In the genomic region with DNA sequence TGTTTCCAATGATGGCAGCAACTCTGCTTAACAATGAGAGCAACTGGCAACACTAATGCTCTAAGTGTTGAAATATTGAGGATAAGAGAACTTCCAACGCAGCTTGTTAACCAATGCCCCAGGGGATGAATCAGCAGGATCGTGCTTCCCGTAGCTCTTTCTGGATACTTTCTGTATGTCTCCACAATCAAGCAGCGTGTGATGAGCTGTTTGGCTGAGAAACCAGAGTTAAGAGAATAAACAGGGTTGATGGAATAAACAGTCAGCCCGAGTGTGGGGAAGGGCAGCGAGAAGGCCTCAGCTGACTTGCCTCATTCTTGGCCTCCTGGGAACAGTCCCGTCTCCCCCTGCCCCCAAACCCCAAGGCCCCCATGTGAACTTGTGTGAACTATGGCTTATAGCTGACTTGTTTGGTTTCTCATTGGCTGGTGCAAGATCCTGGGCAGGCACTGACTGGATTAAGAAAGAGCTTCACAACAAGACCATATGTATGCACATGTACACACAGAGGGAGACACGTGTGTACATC, we compare ENCODE assay signal across 25 mouse cellular contexts.
A peak's percentile ranks its signal among the peaks of the same experiment; 100 is the strongest.
DNase-seq lines count a peak whose midpoint lies in the region; ATAC-seq and TF ChIP-seq lines count a peak whose summit lies in the region.
"Had no signal": no experiment of that assay in that cellular context is flagged by ENCODE, and none has a peak within 500 bp of the region (broad histone marks: within the 10 kb centered on the region; RNA-seq: fewer than 3 reads in every experiment).

No protein-coding gene starts in this region.

- no peak overlapping the region for H3K4me3 ChIP-seq in heart, adult 2 months
- no peak overlapping the region for H3K4me3 ChIP-seq in liver, postnatal 0 days (ENCODE audit: low read depth, low read length)
- H3K4me3 ChIP-seq in liver, embryonic 12.5 days: no peak overlapping the region
- no peak overlapping the region for H3K4me3 ChIP-seq in midbrain, embryonic 15.5 days
- H3K4me3 ChIP-seq: heart, embryonic 15.5 days; hindbrain, embryonic 10.5 days; layer of hippocampus, adult 2 months; liver, embryonic 13.5 days; neural tube, embryonic 15.5 days had no signal

- no peak for TF ChIP-seq CTCF in heart, adult 2 months (IDR thresholded peaks at IDR 0.05)
- TF ChIP-seq CTCF in liver, postnatal 0 days (IDR thresholded peaks at IDR 0.05; ENCODE audit: low read depth): no peak

- WGBS in heart, adult 2 months: 65% methylated on average over 8 of the region's 8 CpGs
- 67% methylated on average over 8 of the region's 8 CpGs for WGBS in liver, postnatal 0 days (ENCODE audit: insufficient replicate concordance)
- 57% methylated on average over 8 of the region's 8 CpGs for WGBS in liver, embryonic 12.5 days (ENCODE audit: insufficient replicate concordance)
- WGBS in midbrain, embryonic 15.5 days: 92% methylated on average over 8 of the region's 8 CpGs

- no peak for TF ChIP-seq POLR2A in heart, adult 2 months (IDR thresholded peaks at IDR 0.05; ENCODE audit: insufficient read depth, low read depth, low read length)

- no peak overlapping the region for H3K27ac ChIP-seq in heart, adult 2 months
- H3K27ac ChIP-seq in liver, postnatal 0 days (ENCODE audit: low read depth): no peak overlapping the region
- H3K27ac ChIP-seq in liver, embryonic 12.5 days: no peak overlapping the region
- no peak overlapping the region for H3K27ac ChIP-seq in midbrain, embryonic 15.5 days
- H3K27ac ChIP-seq: heart, embryonic 15.5 days; hindbrain, embryonic 10.5 days; hindbrain, postnatal 0 days; layer of hippocampus, adult 2 months; liver, embryonic 13.5 days; neural tube, embryonic 15.5 days; stomach, postnatal 0 days had no signal

- ATAC-seq in liver, postnatal 0 days: peak; percentile 33; the same call in 1 of the 2 replicates
- ATAC-seq in liver, embryonic 12.5 days: no peak
- no peak for ATAC-seq in midbrain, embryonic 15.5 days (replicated peaks)
- ATAC-seq: CD4-positive, CD25-positive, alpha-beta regulatory T cell, adult 4 months; hindbrain, postnatal 0 days; intestine, embryonic 16.5 days had no signal

- H3K4me1 ChIP-seq in heart, adult 2 months (ENCODE audit: control insufficient read depth, insufficient read depth, low read length): no peaks in the 10 kb centered on the region
- no peaks in the 10 kb centered on the region for H3K4me1 ChIP-seq in liver, postnatal 0 days (ENCODE audit: insufficient read depth)
- H3K4me1 ChIP-seq in liver, embryonic 12.5 days: no peaks in the 10 kb centered on the region
- no peaks in the 10 kb centered on the region for H3K4me1 ChIP-seq in midbrain, embryonic 15.5 days
- H3K4me1 ChIP-seq: heart, embryonic 15.5 days; hindbrain, embryonic 10.5 days; liver, embryonic 13.5 days; neural tube, embryonic 15.5 days had no signal

- DNase-seq in heart, adult 11 months: peak; percentile 89
- no peak for DNase-seq in heart, adult 2 months
- DNase-seq in liver, postnatal 0 days: no peak
- peak; percentile 48 for DNase-seq in lung, postnatal 10 days
- DNase-seq in yolk sac, embryonic 10.5 days (ENCODE audit: low spot score): peak; percentile 17
- no peak for DNase-seq in kidney, postnatal 14 days
- DNase-seq: cerebellum, adult 11 months; cerebellum, postnatal 10 days; kidney, adult 9 months; kidney, postnatal 25 days; liver, embryonic 13.5 days; right cerebral cortex, adult 18-20 months; thymus, adult 2 months; thymus, postnatal 4 days had no signal

- no peaks in the 10 kb centered on the region for H3K27me3 ChIP-seq in heart, adult 2 months (ENCODE audit: control insufficient read depth, insufficient read depth, low read length)
- H3K27me3 ChIP-seq in liver, postnatal 0 days (ENCODE audit: insufficient read depth, low read length): no peaks in the 10 kb centered on the region
- no peaks in the 10 kb centered on the region for H3K27me3 ChIP-seq in liver, embryonic 12.5 days (replicated peaks)
- no peaks in the 10 kb centered on the region for H3K27me3 ChIP-seq in midbrain, embryonic 15.5 days (replicated peaks)
- H3K27me3 ChIP-seq: heart, embryonic 15.5 days; liver, embryonic 13.5 days; neural tube, embryonic 15.5 days had no signal

- no peak overlapping the region for H3K4me2 ChIP-seq in liver, postnatal 0 days (ENCODE audit: low read depth, low read length)
- H3K4me2 ChIP-seq in liver, embryonic 12.5 days: no peak overlapping the region
- no peak overlapping the region for H3K4me2 ChIP-seq in midbrain, embryonic 15.5 days
- H3K4me2 ChIP-seq: heart, embryonic 15.5 days; liver, embryonic 13.5 days; midbrain, embryonic 11.5 days; neural tube, embryonic 15.5 days had no signal

- no peaks in the 10 kb centered on the region for H3K9me3 ChIP-seq in liver, postnatal 0 days (ENCODE audit: low read length)
- no peaks in the 10 kb centered on the region for H3K9me3 ChIP-seq in liver, embryonic 12.5 days (replicated peaks)
- no peaks in the 10 kb centered on the region for H3K9me3 ChIP-seq in midbrain, embryonic 15.5 days
- H3K9me3 ChIP-seq: heart, embryonic 15.5 days; hindbrain, embryonic 10.5 days; liver, embryonic 13.5 days; neural tube, embryonic 15.5 days had no signal

- intact Hi-C loops in heart, adult 2 months (cut with DNase I): no loop called here

- no peaks in the 10 kb centered on the region for H3K79me2 ChIP-seq in heart, adult 2 months (replicated peaks; ENCODE audit: control insufficient read depth, insufficient read depth, low read length)

- no peaks in the 10 kb centered on the region for H3K36me3 ChIP-seq in heart, adult 2 months (ENCODE audit: control insufficient read depth, insufficient read depth, low read length)
- H3K36me3 ChIP-seq in liver, postnatal 0 days (replicated peaks; ENCODE audit: insufficient read depth, low read length): no peaks in the 10 kb centered on the region
- no peaks in the 10 kb centered on the region for H3K36me3 ChIP-seq in liver, embryonic 12.5 days
- no peaks in the 10 kb centered on the region for H3K36me3 ChIP-seq in midbrain, embryonic 15.5 days (replicated peaks)
- H3K36me3 ChIP-seq: heart, embryonic 15.5 days; hindbrain, embryonic 10.5 days; liver, embryonic 13.5 days; neural tube, embryonic 15.5 days had no signal

- TF ChIP-seq EP300 in heart, adult 2 months (IDR thresholded peaks at IDR 0.05; ENCODE audit: insufficient read depth, low read depth, low read length): no peak
- TF ChIP-seq EP300 in liver, postnatal 0 days (IDR thresholded peaks at IDR 0.05; ENCODE audit: low read depth): no peak

- H3K9ac ChIP-seq in heart, adult 2 months (ENCODE audit: low read depth, low read length): no peak overlapping the region
- no peak overlapping the region for H3K9ac ChIP-seq in liver, postnatal 0 days (replicated peaks)
- H3K9ac ChIP-seq in liver, embryonic 12.5 days: no peak overlapping the region
- H3K9ac ChIP-seq in midbrain, embryonic 15.5 days: no peak overlapping the region
- H3K9ac ChIP-seq: heart, embryonic 15.5 days; liver, embryonic 13.5 days; neural tube, embryonic 15.5 days had no signal

Comparison
In these comparisons a context has a peak if more than half of its experiments do, and no peak if none do; other contexts are left out.
1. DNase-seq: peak in heart, adult 11 months (single experiment), lung, postnatal 10 days (single experiment) and yolk sac, embryonic 10.5 days (single experiment); none in heart, adult 2 months (0 of 2), liver, postnatal 0 days (single experiment) and kidney, postnatal 14 days (single experiment).